Mouse (Mus musculus): ENCODE data around the gene Rnase2b.

GRCm38 (mm10) chr14:51127648-51128258 is 34.3 kb upstream of the Rnase2b start:
- TF ChIP-seq POLR2A (IDR thresholded peaks at IDR 0.05; ENCODE audit: insufficient read depth, low read length), result no peak
- no peak for TF ChIP-seq CTCF (IDR thresholded peaks at IDR 0.05; ENCODE audit: low read depth, low read length)
- TF ChIP-seq EP300 (IDR thresholded peaks at IDR 0.05; ENCODE audit: insufficient read depth, low read depth, low read length), result no peak
